ENCODE assay signal across 8 mouse cellular contexts in genomic region chr10:61965386-61965841, GRCm38 (mm10). TPM values are rescaled to one million over a fixed set of nuclear protein-coding genes. Genes with fewer than 3 reads are reported as not detected.
DNase-seq lines count a peak whose midpoint lies in the region; ATAC-seq and TF ChIP-seq lines count a peak whose summit lies in the region.
"Had no signal": no experiment of that assay in that cellular context is flagged by ENCODE, and none has a peak within 500 bp of the region (broad histone marks: within the 10 kb centered on the region; RNA-seq: fewer than 3 reads in every experiment).

No protein-coding gene starts in this region.

- TF ChIP-seq CTCF in kidney, postnatal 0 days (IDR thresholded peaks at IDR 0.05; ENCODE audit: low read depth): no peak

- no peaks in the 10 kb centered on the region for H3K27me3 ChIP-seq in kidney, postnatal 0 days (ENCODE audit: insufficient read depth, low read length)
- H3K27me3 ChIP-seq in forebrain, embryonic 15.5 days: no peaks in the 10 kb centered on the region
- no peaks in the 10 kb centered on the region for H3K27me3 ChIP-seq in limb, embryonic 14.5 days (ENCODE audit: control insufficient read depth, insufficient read depth, low read length)

- ATAC-seq in kidney, postnatal 0 days (replicated peaks; ENCODE audit: low FRiP score, low read depth): peak; percentile 52; the same call in 1 of the 2 replicates
- peak; percentile 48; the same call in 1 of the 2 replicates for ATAC-seq in forebrain, embryonic 15.5 days (replicated peaks)
- ATAC-seq in limb, embryonic 14.5 days (ENCODE audit: low FRiP score, low read depth): peak; percentile 75
- ATAC-seq in inflammation-experienced regulatory T-cells, adult 6 months: no peak
- ATAC-seq: liver, embryonic 12.5 days had no signal

- DNase-seq in kidney, postnatal 0 days (ENCODE audit: low spot score): peak; percentile 69
- no peak for DNase-seq in kidney, adult 9 months
- peak; percentile 51 for DNase-seq in cerebellum, postnatal 25 days
- DNase-seq in limb, embryonic 14.5 days (ENCODE audit: low spot score): peak; percentile 32
- DNase-seq in adrenal gland, adult (ENCODE audit: inconsistent age in 2 of 2, low spot score in 1 of 2): no peak

- H3K4me2 ChIP-seq in kidney, postnatal 0 days (ENCODE audit: low read length): no peak overlapping the region
- H3K4me2 ChIP-seq in forebrain, embryonic 15.5 days (replicated peaks): no peak overlapping the region
- no peak overlapping the region for H3K4me2 ChIP-seq in limb, embryonic 14.5 days (replicated peaks; ENCODE audit: low read depth, low read length, severe bottlenecking)
- H3K4me2 ChIP-seq: liver, embryonic 12.5 days had no signal

- no peaks in the 10 kb centered on the region for H3K36me3 ChIP-seq in kidney, postnatal 0 days (ENCODE audit: insufficient read depth, low read length)
- no peaks in the 10 kb centered on the region for H3K36me3 ChIP-seq in forebrain, embryonic 15.5 days
- H3K36me3 ChIP-seq in limb, embryonic 14.5 days (ENCODE audit: control insufficient read depth, insufficient read depth, low read length): no peaks in the 10 kb centered on the region
- H3K36me3 ChIP-seq: liver, embryonic 12.5 days had no signal

- H3K4me3 ChIP-seq in kidney, postnatal 0 days (replicated peaks; ENCODE audit: low read depth, low read length): no peak overlapping the region
- H3K4me3 ChIP-seq in forebrain, embryonic 15.5 days: no peak overlapping the region
- H3K4me3 ChIP-seq in limb, embryonic 14.5 days (replicated peaks; ENCODE audit: low read length): no peak overlapping the region
- H3K4me3 ChIP-seq: liver, embryonic 12.5 days had no signal

- TF ChIP-seq POLR2A in limb, embryonic 14.5 days (IDR thresholded peaks at IDR 0.05; ENCODE audit: borderline replicate concordance, extremely low read depth, insufficient read depth, insufficient read length): no peak

- WGBS in kidney, postnatal 0 days: 12% methylated on average over 7 of the region's 7 CpGs
- 17% methylated on average over 7 of the region's 7 CpGs for WGBS in forebrain, embryonic 15.5 days
- WGBS in limb, embryonic 14.5 days: 14% methylated on average over 7 of the region's 7 CpGs

- no peak overlapping the region for H3K9ac ChIP-seq in kidney, postnatal 0 days (ENCODE audit: low read depth, low read length)
- no peak overlapping the region for H3K9ac ChIP-seq in forebrain, embryonic 15.5 days (replicated peaks)
- no peak overlapping the region for H3K9ac ChIP-seq in limb, embryonic 14.5 days (ENCODE audit: low read depth, low read length, severe bottlenecking)
- H3K9ac ChIP-seq: liver, embryonic 12.5 days had no signal

- no peaks in the 10 kb centered on the region for H3K9me3 ChIP-seq in kidney, postnatal 0 days (replicated peaks; ENCODE audit: low read length)
- H3K9me3 ChIP-seq in forebrain, embryonic 15.5 days: no peaks in the 10 kb centered on the region
- no peaks in the 10 kb centered on the region for H3K9me3 ChIP-seq in limb, embryonic 14.5 days (ENCODE audit: control insufficient read depth, low read length)
- H3K9me3 ChIP-seq: liver, embryonic 12.5 days had no signal

- no peaks in the 10 kb centered on the region for H3K4me1 ChIP-seq in kidney, postnatal 0 days (replicated peaks; ENCODE audit: insufficient read depth, low read length)
- no peaks in the 10 kb centered on the region for H3K4me1 ChIP-seq in forebrain, embryonic 15.5 days
- no peaks in the 10 kb centered on the region for H3K4me1 ChIP-seq in limb, embryonic 14.5 days (ENCODE audit: control insufficient read depth, insufficient read depth, low read length)

- H3K27ac ChIP-seq in kidney, postnatal 0 days: no peak overlapping the region
- no peak overlapping the region for H3K27ac ChIP-seq in forebrain, embryonic 15.5 days (replicated peaks)
- H3K27ac ChIP-seq in limb, embryonic 14.5 days (replicated peaks; ENCODE audit: low read depth, low read length): no peak overlapping the region
- H3K27ac ChIP-seq: liver, embryonic 12.5 days had no signal

RNA-seq across cellular contexts. Expression of gene Col13a1, which starts 13.5 kb away (rescaled TPM):
- 5.8 and 7.3 TPM in 2 replicates for polyA plus RNA-seq in kidney, postnatal 0 days (2015; fragmentation: Nextera tagmentation; extraction: Ambion mirVana)
- polyA plus RNA-seq in forebrain, embryonic 15.5 days (2015; fragmentation: Nextera tagmentation; extraction: Ambion mirVana): 0.78 and 1.1 TPM in 2 replicates
- 7.0 and 10.2 TPM in 2 replicates for polyA plus RNA-seq in limb, embryonic 14.5 days (2012; rRNA removed)
- polyA plus RNA-seq in limb, embryonic 14.5 days (2014; fragmentation: Nextera tagmentation; extraction: Ambion mirVana): 5.5 and 6.4 TPM in 2 replicates
- polyA plus RNA-seq in inflammation-experienced regulatory T-cells, adult 6 months (2017; shearing (Covaris generic)): not detected

Comparison
In these comparisons a context has a peak if more than half of its experiments do, and no peak if none do; other contexts are left out.
1. DNase-seq: peak in kidney, postnatal 0 days (single experiment), cerebellum, postnatal 25 days (2 of 2) and limb, embryonic 14.5 days (single experiment); none in kidney, adult 9 months (single experiment) and adrenal gland, adult (0 of 2).